Comparison of ENCODE assay signal across 9 mouse cellular contexts in the genomic region with DNA sequence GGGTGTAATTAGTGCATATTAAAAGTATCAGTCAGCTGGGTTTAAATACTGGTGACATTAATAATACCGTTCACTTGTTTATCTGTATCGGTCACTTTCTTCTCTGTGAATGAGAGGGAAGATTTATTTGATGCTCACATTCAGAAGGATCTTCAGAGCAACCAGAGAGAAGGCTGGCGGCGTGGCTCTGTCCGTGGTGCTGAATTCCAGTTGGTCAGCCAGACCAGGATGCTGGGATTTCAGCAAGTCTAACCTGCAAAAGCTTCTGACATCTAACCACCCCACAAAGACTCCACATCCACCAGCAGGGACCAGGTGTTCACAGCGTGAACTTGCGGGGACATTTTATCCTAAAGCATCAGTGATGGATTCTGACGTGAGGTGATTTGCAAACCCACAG.
DNase-seq lines count a peak whose midpoint lies in the region; ATAC-seq and TF ChIP-seq lines count a peak whose summit lies in the region.
"Had no signal": no experiment of that assay in that cellular context is flagged by ENCODE, and none has a peak within 500 bp of the region (broad histone marks: within the 10 kb centered on the region; RNA-seq: fewer than 3 reads in every experiment).

No protein-coding gene starts in this region.

- no peaks in the 10 kb centered on the region for H3K9me3 ChIP-seq in heart, embryonic 12.5 days (replicated peaks)
- no peaks in the 10 kb centered on the region for H3K9me3 ChIP-seq in intestine, postnatal 0 days (ENCODE audit: control insufficient read depth)
- H3K9me3 ChIP-seq: heart, embryonic 15.5 days had no signal

- H3K4me2 ChIP-seq in heart, embryonic 12.5 days, result no peak overlapping the region
- no peak overlapping the region for H3K4me2 ChIP-seq in intestine, postnatal 0 days (replicated peaks; ENCODE audit: low read depth)
- H3K4me2 ChIP-seq: heart, embryonic 15.5 days had no signal

- no peak for ATAC-seq in heart, embryonic 12.5 days (ENCODE audit: insufficient number of reproducible peaks, low FRiP score)
- ATAC-seq in intestine, postnatal 0 days, result no peak

- no peaks in the 10 kb centered on the region for H3K36me3 ChIP-seq in heart, embryonic 12.5 days
- no peaks in the 10 kb centered on the region for H3K36me3 ChIP-seq in intestine, postnatal 0 days (ENCODE audit: control insufficient read depth, insufficient read depth)
- H3K36me3 ChIP-seq: heart, embryonic 15.5 days had no signal

- no peaks in the 10 kb centered on the region for H3K27me3 ChIP-seq in heart, embryonic 12.5 days (replicated peaks)
- H3K27me3 ChIP-seq in intestine, postnatal 0 days (replicated peaks; ENCODE audit: control insufficient read depth, insufficient read depth, low read length), result no peaks in the 10 kb centered on the region
- H3K27me3 ChIP-seq: heart, embryonic 15.5 days had no signal

- no peak overlapping the region for H3K4me3 ChIP-seq in heart, embryonic 12.5 days
- no peak overlapping the region for H3K4me3 ChIP-seq in intestine, postnatal 0 days (ENCODE audit: low read depth, low read length)
- H3K4me3 ChIP-seq: heart, embryonic 15.5 days had no signal

- no peak for TF ChIP-seq CTCF in intestine, postnatal 0 days (IDR thresholded peaks at IDR 0.05; ENCODE audit: low read depth)

- no peak overlapping the region for H3K27ac ChIP-seq in heart, embryonic 12.5 days (ENCODE audit: poor library complexity, severe bottlenecking)
- H3K27ac ChIP-seq in intestine, postnatal 0 days (ENCODE audit: low read depth, low read length), result no peak overlapping the region
- H3K27ac ChIP-seq: heart, embryonic 15.5 days had no signal

- H3K9ac ChIP-seq in heart, embryonic 12.5 days, result no peak overlapping the region
- no peak overlapping the region for H3K9ac ChIP-seq in intestine, postnatal 0 days (ENCODE audit: low read depth, low read length)
- H3K9ac ChIP-seq: heart, embryonic 15.5 days had no signal

- 33% methylated on average over 8 of the region's 8 CpGs for WGBS in heart, embryonic 12.5 days
- 26% methylated on average over 8 of the region's 8 CpGs for WGBS in intestine, postnatal 0 days

- H3K4me1 ChIP-seq in heart, embryonic 12.5 days (replicated peaks), result no peaks in the 10 kb centered on the region
- no peaks in the 10 kb centered on the region for H3K4me1 ChIP-seq in intestine, postnatal 0 days (replicated peaks; ENCODE audit: control insufficient read depth, insufficient read depth, low read length)
- H3K4me1 ChIP-seq: heart, embryonic 15.5 days had no signal

- DNase-seq in heart, postnatal 4 days, result peak; percentile 49
- DNase-seq in urinary bladder, postnatal 25 days (ENCODE audit: low spot score), result peak; percentile 12
- no peak for DNase-seq in urinary bladder, postnatal 36 days (ENCODE audit: low spot score in 2 of 2)
- DNase-seq in kidney, postnatal 10 days, result peak; percentile 75
- no peak for DNase-seq in right cerebral cortex, postnatal 4 days
- DNase-seq in urinary bladder, postnatal 4 days (ENCODE audit: low spot score in 2 of 2), result no peak

Comparison
In these comparisons a context has a peak if more than half of its experiments do, and no peak if none do; other contexts are left out.
1. DNase-seq: peak in heart, postnatal 4 days (single experiment), urinary bladder, postnatal 25 days (single experiment) and kidney, postnatal 10 days (single experiment); none in urinary bladder, postnatal 36 days (0 of 2), right cerebral cortex, postnatal 4 days (single experiment) and urinary bladder, postnatal 4 days (0 of 2).